Mouse (Mus musculus): ENCODE measurements around the gene Gm28729. TPM values are rescaled to one million over a fixed set of nuclear protein-coding genes. Genes with fewer than 3 reads are reported as not detected.
"Not testable (repeated sequence)": the region's sequence is repeated elsewhere in the genome, so short reads cannot be mapped to it uniquely, and the experiment has no call there.

The Gm28729 gene
- not detected in 2 replicates for polyA plus RNA-seq (2012; ENCODE audit: insufficient read depth, insufficient read length, missing spikeins)

DNA sequence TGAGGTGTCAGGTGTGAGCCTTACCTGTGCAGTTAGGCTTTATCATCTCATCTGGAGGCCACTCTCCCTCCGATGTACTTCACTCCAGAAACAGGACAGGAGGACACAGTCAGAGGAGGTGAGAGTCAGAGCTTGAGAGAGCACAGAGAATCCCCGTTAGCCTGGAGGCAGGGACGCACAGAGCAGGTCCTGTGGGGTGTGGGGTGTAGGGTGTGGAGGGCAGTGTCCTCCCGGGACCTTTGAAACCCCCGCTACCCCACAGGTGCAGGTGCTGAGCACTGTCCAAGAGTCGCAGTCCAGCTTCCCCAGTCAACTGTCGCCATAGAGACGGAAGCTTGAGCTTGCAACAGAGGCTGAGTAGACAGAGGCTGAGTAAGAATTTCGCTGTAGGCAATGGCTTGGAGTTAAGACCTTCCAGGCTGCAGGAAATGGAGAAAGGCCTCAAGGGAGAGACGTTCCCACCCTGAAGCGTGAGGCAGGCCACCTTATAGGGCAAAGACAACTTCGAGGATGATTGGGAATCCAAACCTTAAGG, at the start of gene Gm28729:
Gene Gm28729, minus strand, starts transcription at position 293 of the 535 bp plus-strand sequence.
- 0 out of 2 replicates have a peak within 1 kb of the TSS, but pooled peaks have one; percentile 4 for H3K4me3 ChIP-seq (ENCODE audit: insufficient read depth, low read depth, low read length)

GRCm38 (mm10) chr9:96573252-96573651, 48.2 kb upstream of the Gm28729 start:
- Histone ChIP-seq H3K4me3 (ENCODE audit: insufficient read depth, low read depth, low read length) (no peak overlapping the region), H3K4me1 (ENCODE audit: control insufficient read depth, insufficient read depth, insufficient read length, low read length) (no peaks in the 10 kb centered on the region), H3K27ac (replicated peaks; ENCODE audit: low read depth, low read length) (no peak overlapping the region)

More for the DNA sequence above, at the start of gene Gm28729:
- Histone ChIP-seq H3K27ac (replicated peaks; ENCODE audit: low read depth, low read length) (no peak within 1 kb of the TSS), H3K4me1 (ENCODE audit: control insufficient read depth, insufficient read depth, insufficient read length, low read length) (no peaks in the 10 kb centered on the region)

- Histone ChIP-seq H3K27ac (replicated peaks; ENCODE audit: low read depth, low read length) (no peak overlapping the region), H3K4me1 (ENCODE audit: control insufficient read depth, insufficient read depth, insufficient read length, low read length) (no peaks in the 10 kb centered on the region), H3K4me3 (ENCODE audit: insufficient read depth, low read depth, low read length) (no peak overlapping the region)
Observed at GRCm38 (mm10) chr9:96572754-96573153, 47.7 kb upstream of the Gm28729 start.

GRCm38 (mm10) chr9:96566470-96566996, 41.5 kb upstream of the Gm28729 start:
- no peaks in the 10 kb centered on the region for H3K4me1 ChIP-seq (ENCODE audit: control insufficient read depth, insufficient read depth, insufficient read length, low read length)
- no peak overlapping the region for H3K4me3 ChIP-seq (ENCODE audit: insufficient read depth, low read depth, low read length)
- no peak overlapping the region for H3K27ac ChIP-seq (replicated peaks; ENCODE audit: low read depth, low read length)

DNA sequence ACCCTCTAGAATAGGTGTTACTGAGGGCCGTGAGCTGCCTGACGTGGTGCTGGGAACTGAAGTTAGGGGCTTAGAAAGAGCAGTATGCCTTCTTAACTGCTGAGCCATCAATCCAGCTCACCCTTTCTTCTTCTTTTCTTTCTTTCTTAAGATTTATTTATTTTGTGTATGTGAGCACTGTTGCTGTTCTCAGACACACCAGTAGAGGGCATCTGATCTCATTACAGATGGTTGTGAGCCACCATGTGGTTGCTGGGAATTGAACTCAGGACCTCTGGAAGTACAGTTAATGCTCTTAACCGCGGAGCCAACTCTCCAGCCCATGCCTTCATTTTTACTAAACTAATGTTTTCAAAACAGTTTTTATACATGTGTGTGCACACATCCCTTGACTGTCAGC, 38.4 kb upstream of the Gm28729 start:
- Histone ChIP-seq H3K4me1 (ENCODE audit: control insufficient read depth, insufficient read depth, insufficient read length, low read length) (no peaks in the 10 kb centered on the region), H3K27ac (replicated peaks; ENCODE audit: low read depth, low read length) (no peak overlapping the region), H3K4me3 (ENCODE audit: insufficient read depth, low read depth, low read length) (no peak overlapping the region)

DNA sequence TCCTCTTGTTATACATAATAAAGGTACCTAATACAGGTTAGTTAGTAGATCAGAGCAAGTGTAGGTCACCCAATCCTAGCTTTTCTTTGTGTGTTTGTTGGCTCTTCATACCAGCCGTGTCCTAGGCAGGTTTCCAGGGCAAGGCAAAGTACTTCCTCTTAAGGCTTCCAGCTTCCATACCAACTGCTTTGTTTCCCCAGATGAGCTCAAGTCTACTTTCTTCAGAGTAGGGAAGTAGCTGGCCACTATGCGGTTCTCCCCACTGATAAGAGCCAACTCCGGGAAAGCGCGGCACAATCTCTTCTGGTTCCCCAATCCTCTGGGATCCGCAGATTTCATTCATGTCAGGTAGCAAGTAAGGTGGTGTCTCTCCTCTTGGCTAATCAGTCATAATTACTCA, 34.1 kb upstream of the Gm28729 start:
- H3K4me3 ChIP-seq (ENCODE audit: insufficient read depth, low read depth, low read length): no peak overlapping the region
- H3K4me1 ChIP-seq (ENCODE audit: control insufficient read depth, insufficient read depth, insufficient read length, low read length): no peaks in the 10 kb centered on the region
- no peak overlapping the region for H3K27ac ChIP-seq (replicated peaks; ENCODE audit: low read depth, low read length)

GRCm38 (mm10) chr9:96558594-96558993, 33.5 kb upstream of the Gm28729 start:
- Histone ChIP-seq H3K4me3 (ENCODE audit: insufficient read depth, low read depth, low read length) (no peak overlapping the region), H3K4me1 (ENCODE audit: control insufficient read depth, insufficient read depth, insufficient read length, low read length) (no peaks in the 10 kb centered on the region), H3K27ac (replicated peaks; ENCODE audit: low read depth, low read length) (no peak overlapping the region)

DNA sequence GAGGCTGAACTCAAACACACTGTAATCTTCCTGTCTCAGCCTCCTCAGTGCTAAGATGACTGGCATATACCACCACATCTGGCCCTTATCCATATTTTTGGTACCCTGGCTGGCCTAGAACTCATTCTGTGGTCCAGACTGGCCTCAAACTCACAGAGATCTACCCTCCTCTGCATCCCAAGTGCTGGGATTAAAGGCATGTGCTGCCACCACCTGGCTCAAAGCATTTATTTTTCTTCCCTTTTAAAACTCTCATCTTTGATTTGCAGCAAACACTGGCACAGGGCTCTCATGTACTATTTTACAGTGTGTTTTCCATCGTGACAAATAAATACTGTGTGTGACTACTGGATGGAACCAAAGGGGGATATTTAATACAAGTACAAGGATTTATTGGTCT, 29.0 kb upstream of the Gm28729 start:
- Histone ChIP-seq H3K27ac (replicated peaks; ENCODE audit: low read depth, low read length) (no peak overlapping the region), H3K4me3 (ENCODE audit: insufficient read depth, low read depth, low read length) (no peak overlapping the region), H3K4me1 (ENCODE audit: control insufficient read depth, insufficient read depth, insufficient read length, low read length) (no peaks in the 10 kb centered on the region)

DNA sequence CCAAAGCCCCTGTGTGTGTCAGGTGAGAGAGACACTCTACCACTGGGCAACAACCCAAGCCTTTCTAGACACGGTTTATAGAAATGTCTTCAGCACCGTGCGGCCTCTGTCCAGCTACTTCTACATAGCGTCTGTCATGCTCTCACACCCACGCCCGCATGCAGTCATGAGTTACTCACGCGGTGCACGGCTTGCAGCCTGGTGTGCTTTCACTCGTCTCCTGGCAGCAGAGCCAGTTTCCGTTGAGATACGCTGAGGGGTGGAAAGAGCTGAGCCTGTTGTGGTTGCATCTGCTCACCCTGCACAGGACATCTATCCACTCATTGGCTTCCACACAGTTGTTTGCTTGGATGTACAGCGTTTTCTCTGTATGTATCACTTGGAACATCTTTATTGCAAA, 20.3 kb upstream of the Gm28729 start:
- Histone ChIP-seq H3K27ac (replicated peaks; ENCODE audit: low read depth, low read length) (no peak overlapping the region), H3K4me3 (ENCODE audit: insufficient read depth, low read depth, low read length) (no peak overlapping the region), H3K4me1 (ENCODE audit: control insufficient read depth, insufficient read depth, insufficient read length, low read length) (no peaks in the 10 kb centered on the region)

DNA sequence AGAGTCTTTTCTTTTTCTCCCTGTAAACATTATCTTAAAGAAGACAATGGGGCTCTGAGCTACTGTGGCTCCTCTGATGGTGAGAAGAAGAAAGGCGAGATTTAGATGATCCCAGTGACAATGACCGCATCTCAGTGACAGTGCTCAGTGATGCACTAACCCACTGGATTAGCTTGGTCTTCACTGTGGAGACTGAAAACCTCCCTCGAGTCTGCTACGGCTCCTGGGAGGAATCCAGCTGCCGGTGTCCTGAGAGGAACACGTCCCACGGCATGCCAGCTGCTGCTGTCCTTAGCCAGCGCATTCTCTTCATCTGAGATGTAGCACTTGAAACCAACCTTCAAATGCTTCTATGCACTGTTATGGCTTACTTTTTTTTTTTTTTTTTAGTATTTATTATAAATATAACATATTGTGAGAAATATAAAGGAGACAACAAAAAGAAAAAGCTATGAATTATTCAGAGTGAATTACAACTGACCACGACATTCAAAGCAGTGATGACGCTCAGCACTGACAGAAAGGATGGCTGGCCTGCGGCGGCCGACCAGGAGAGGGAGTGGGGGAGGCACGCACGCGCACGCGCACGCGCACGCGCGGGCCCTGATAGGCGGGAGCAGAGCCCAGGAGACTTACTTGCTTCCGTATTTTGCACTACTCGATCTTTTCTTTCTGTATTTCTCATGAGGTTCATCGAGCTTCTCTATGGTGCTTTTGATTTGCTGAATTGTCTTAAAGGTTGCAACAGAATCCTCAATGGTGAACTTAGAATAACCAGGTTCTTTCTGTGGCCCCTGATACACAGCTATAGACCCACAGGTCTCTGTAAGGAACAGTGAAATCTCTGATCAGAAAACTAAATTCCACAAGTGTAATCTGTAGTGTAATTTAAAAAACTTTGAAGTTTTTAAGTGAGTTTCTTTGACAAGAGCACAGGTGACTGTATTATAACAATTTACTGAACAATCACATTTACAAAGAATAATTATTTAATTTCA, 18.9 kb upstream of the Gm28729 start:
- H3K4me3 ChIP-seq (ENCODE audit: insufficient read depth, low read depth, low read length): peak overlapping the region; percentile 38
- H3K27ac ChIP-seq (replicated peaks; ENCODE audit: low read depth, low read length): no peak overlapping the region
- H3K4me1 ChIP-seq (ENCODE audit: control insufficient read depth, insufficient read depth, insufficient read length, low read length): no peaks in the 10 kb centered on the region

DNA sequence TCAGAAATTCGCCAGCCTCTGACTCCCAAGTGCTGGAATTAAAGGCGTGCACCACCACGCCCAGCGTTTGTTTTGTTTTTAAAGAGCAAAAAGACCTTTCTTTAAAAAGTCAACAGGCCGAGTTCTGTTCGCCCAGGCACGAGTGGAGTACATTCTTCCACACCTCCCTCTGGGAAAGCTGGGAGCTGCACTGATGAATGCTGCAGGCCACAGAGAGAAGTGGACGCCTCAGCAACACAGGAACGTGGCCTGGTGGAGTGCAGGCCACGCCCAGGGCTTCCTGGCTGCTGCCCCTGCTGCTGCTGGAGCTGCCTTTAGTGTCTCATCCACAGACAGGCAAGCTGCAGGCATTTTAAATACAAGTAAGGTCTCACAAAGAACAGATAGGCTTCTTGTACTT, 13.9 kb upstream of the Gm28729 start:
- Histone ChIP-seq H3K4me1 (ENCODE audit: control insufficient read depth, insufficient read depth, insufficient read length, low read length) (peaks cover 2% of the 10 kb centered on the region; the same call in 1 of the 2 replicates), H3K4me3 (ENCODE audit: insufficient read depth, low read depth, low read length) (no peak overlapping the region), H3K27ac (replicated peaks; ENCODE audit: low read depth, low read length) (no peak overlapping the region)

DNA sequence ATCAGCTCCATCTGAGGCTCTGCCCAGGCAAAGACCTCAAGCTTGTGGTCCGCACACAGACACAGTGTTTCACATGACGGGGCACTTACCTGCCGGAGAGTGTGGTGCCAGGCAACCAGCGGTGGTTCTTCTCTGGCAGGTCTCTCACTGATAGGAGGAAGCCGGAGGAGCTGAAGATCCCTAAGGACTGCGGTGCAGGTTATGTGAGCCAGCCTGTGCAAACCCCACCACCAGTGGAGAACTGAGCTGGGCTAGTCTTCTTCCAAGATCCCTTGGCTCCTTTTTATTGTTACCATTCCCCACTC, 12.5 kb upstream of the Gm28729 start:
- Histone ChIP-seq H3K4me1 (ENCODE audit: control insufficient read depth, insufficient read depth, insufficient read length, low read length) (peaks cover 2% of the 10 kb centered on the region; the same call in 1 of the 2 replicates), H3K27ac (replicated peaks; ENCODE audit: low read depth, low read length) (no peak overlapping the region), H3K4me3 (ENCODE audit: insufficient read depth, low read depth, low read length) (no peak overlapping the region)

DNA sequence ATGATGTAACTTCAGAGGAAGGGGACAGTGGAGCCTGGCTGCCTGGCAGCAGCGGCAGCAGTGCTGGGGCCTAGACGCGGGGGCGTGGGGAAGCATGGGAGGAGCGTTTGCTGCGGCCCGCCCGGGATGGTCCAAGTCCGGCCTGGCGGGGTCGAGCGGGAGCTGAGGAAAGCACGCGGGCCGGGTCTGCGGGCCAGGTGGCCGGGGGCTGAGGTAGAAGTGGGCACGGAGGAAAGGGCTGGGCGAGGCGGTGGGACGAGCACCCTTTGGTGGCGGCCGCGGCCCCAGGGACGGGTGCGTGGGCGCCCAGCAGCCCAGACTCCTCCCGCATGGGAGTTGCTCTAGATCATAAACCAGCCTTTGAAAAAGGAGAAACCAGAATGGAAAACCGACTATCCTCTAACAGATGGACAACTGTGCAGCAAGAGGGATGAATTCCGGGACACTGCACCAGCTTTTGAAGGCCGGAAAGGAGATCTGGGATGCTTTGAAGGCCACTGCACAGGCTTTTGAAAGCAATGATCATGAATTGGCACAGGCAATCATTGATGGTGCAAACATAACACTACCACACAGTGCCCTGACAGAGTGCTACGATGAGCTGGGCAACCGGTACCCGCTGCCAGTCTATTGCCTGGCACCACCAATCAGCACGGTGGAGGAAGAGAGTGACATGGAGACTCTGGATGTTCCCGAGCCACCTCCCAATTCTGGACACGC, 12.0 kb upstream of the Gm28729 start:
- Histone ChIP-seq H3K4me3 (ENCODE audit: insufficient read depth, low read depth, low read length) (peak overlapping the region; percentile 62), H3K4me1 (ENCODE audit: control insufficient read depth, insufficient read depth, insufficient read length, low read length) (peaks cover 2% of the 10 kb centered on the region; the same call in 1 of the 2 replicates), H3K27ac (replicated peaks; ENCODE audit: low read depth, low read length) (no peak overlapping the region)

DNA sequence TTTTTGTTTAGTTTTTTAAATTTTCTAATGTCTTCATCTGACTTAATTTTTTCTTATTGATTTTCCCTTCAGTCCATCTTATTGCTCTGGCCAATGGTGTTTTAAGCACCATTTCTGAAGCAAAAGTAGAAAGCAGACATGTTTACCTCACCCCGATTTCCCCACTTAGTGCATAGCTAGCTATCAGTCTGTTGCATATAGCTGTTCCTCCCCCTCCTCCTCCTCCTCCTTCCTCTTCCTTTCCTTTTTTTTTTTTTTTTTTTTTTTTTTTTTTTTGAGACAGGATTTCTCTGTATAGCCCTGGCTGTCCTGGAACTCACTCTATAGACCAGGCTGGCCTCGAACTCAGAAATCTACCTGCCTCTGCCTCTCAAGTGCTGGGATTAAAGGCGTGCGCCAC, 11.0 kb upstream of the Gm28729 start:
- H3K4me1 ChIP-seq (ENCODE audit: control insufficient read depth, insufficient read depth, insufficient read length, low read length); H3K4me3 ChIP-seq (ENCODE audit: insufficient read depth, low read depth, low read length); H3K27ac ChIP-seq (replicated peaks; ENCODE audit: low read depth, low read length): not testable (repeated sequence)

- H3K4me1 ChIP-seq (ENCODE audit: control insufficient read depth, insufficient read depth, insufficient read length, low read length): peaks cover 2% of the 10 kb centered on the region; the same call in 1 of the 2 replicates
- H3K27ac ChIP-seq (replicated peaks; ENCODE audit: low read depth, low read length): no peak overlapping the region
- H3K4me3 ChIP-seq (ENCODE audit: insufficient read depth, low read depth, low read length): no peak overlapping the region
Observed at GRCm38 (mm10) chr9:96535431-96535830, 10.4 kb upstream of the Gm28729 start.

Data from brown adipose tissue, adult 24 weeks (tissue).